8 mouse cellular contexts compared by ENCODE assay signal in genomic region chrX:162643091-162643788, GRCm38 (mm10). TPM values are rescaled to one million over a fixed set of nuclear protein-coding genes. Genes with fewer than 3 reads are reported as not detected.
A peak's percentile ranks its signal among the peaks of the same experiment; 100 is the strongest.
DNase-seq lines count a peak whose midpoint lies in the region; ATAC-seq and TF ChIP-seq lines count a peak whose summit lies in the region.

TSS of gene Reps2 (minus strand) at chrX:162643649.

- H3K9me3 ChIP-seq in MEL (replicated peaks; ENCODE audit: insufficient read depth, low read length): no peaks in the 10 kb centered on the region
- H3K9me3 ChIP-seq in forebrain, embryonic 16.5 days (ENCODE audit: control insufficient read depth, low read length): no peaks in the 10 kb centered on the region
- H3K9me3 ChIP-seq in neural tube, embryonic 15.5 days (replicated peaks): no peaks in the 10 kb centered on the region

- peak within 1 kb of the TSS; percentile 77 for H3K9ac ChIP-seq in MEL (ENCODE audit: control insufficient read depth, low read depth, low read length, poor library complexity, severe bottlenecking)
- peak within 1 kb of the TSS; percentile 68 for H3K9ac ChIP-seq in forebrain, embryonic 16.5 days (replicated peaks; ENCODE audit: low read depth, low read length)
- peak within 1 kb of the TSS; percentile 60 for H3K9ac ChIP-seq in neural tube, embryonic 15.5 days (replicated peaks)

- peaks cover 0 to 25% of the 10 kb centered on the region in 2 experiments; a peak in 2 of 4 replicates for H3K36me3 ChIP-seq in MEL (ENCODE audit: control insufficient read depth in 1 of 2, insufficient read depth in 2 of 2, low read length in 2 of 2)
- no peaks in the 10 kb centered on the region for H3K36me3 ChIP-seq in forebrain, embryonic 16.5 days (ENCODE audit: control insufficient read depth, insufficient read depth)
- no peaks in the 10 kb centered on the region for H3K36me3 ChIP-seq in neural tube, embryonic 15.5 days

- DNase-seq in MEL (ENCODE audit: low read depth, low spot score): peak; percentile 91
- peak; percentile 82 to 86 for DNase-seq in cerebellum, adult 18-20 months
- peak; percentile 27 for DNase-seq in heart, postnatal 25 days (ENCODE audit: low spot score)
- DNase-seq in layer of hippocampus, adult 2 months (ENCODE audit: low spot score in 2 of 2): peak; percentile 63 to 67
- peak; percentile 85 to 89 for DNase-seq in lung, adult 18-20 months
- peak; percentile 23 to 26 for DNase-seq in thymus, adult 18-20 months

- H3K27ac ChIP-seq in MEL (ENCODE audit: control insufficient read depth, low read depth, low read length): peak within 1 kb of the TSS; percentile 88
- no peak within 1 kb of the TSS for H3K27ac ChIP-seq in forebrain, embryonic 16.5 days (ENCODE audit: low read length)
- peak within 1 kb of the TSS; percentile 87 for H3K27ac ChIP-seq in layer of hippocampus, adult 2 months
- H3K27ac ChIP-seq in neural tube, embryonic 15.5 days (replicated peaks): 0 out of 2 replicates have a peak within 1 kb of the TSS, but pooled peaks have one; percentile 18

- WGBS in forebrain, embryonic 16.5 days: 18% methylated on average over 46 of the region's 61 CpGs
- 23% methylated on average over 46 of the region's 61 CpGs for WGBS in neural tube, embryonic 15.5 days

- no peak for TF ChIP-seq POLR2A in MEL (IDR thresholded peaks at IDR 0.05; ENCODE audit: control insufficient read depth in 1 of 2, insufficient read depth in 1 of 2, low read depth in 1 of 2, low read length in 2 of 2, poor library complexity in 1 of 2)

- peak within 1 kb of the TSS; percentile 58 to 79 for H3K4me3 ChIP-seq in MEL (ENCODE audit: control insufficient read depth in 1 of 2, insufficient read depth in 1 of 2, low read depth in 2 of 2, low read length in 2 of 2)
- H3K4me3 ChIP-seq in forebrain, embryonic 16.5 days (replicated peaks; ENCODE audit: low read length): peak within 1 kb of the TSS; percentile 64
- peak within 1 kb of the TSS; percentile 76 for H3K4me3 ChIP-seq in layer of hippocampus, adult 2 months
- H3K4me3 ChIP-seq in neural tube, embryonic 15.5 days (replicated peaks): peak within 1 kb of the TSS; percentile 61

- TF ChIP-seq RAD21 in MEL (IDR thresholded peaks at IDR 0.05; ENCODE audit: low read depth, low read length): no peak

- no peak for TF ChIP-seq CTCF in MEL (IDR thresholded peaks at IDR 0.05 in 2 of 3, conservative IDR thresholded peaks at IDR 0.05 in 1 of 3; ENCODE audit: control insufficient read depth in 1 of 3, insufficient read depth in 1 of 3, low read depth in 2 of 3, low read length in 3 of 3, poor library complexity in 1 of 3, severe bottlenecking in 1 of 3)
- TF ChIP-seq CTCF in layer of hippocampus, adult 2 months (conservative IDR thresholded peaks at IDR 0.05): no peak

- H3K79me2 ChIP-seq in MEL (ENCODE audit: control insufficient read depth, insufficient read depth, low read length, poor library complexity): peaks cover 2% of the 10 kb centered on the region

- no peaks in the 10 kb centered on the region for H3K27me3 ChIP-seq in MEL (ENCODE audit: control insufficient read depth in 1 of 2, insufficient read depth in 2 of 2, low read length in 2 of 2)
- H3K27me3 ChIP-seq in forebrain, embryonic 16.5 days (replicated peaks; ENCODE audit: control insufficient read depth, insufficient read depth, low read length): no peaks in the 10 kb centered on the region; the same call in 1 of the 2 replicates
- H3K27me3 ChIP-seq in neural tube, embryonic 15.5 days (replicated peaks): peaks cover 9% of the 10 kb centered on the region; the same call in 1 of the 2 replicates

- H3K4me1 ChIP-seq in MEL (ENCODE audit: control insufficient read depth in 1 of 2, insufficient read depth in 2 of 2, low read length in 2 of 2): peaks cover 17 to 18% of the 10 kb centered on the region in 2 experiments
- no peaks in the 10 kb centered on the region for H3K4me1 ChIP-seq in forebrain, embryonic 16.5 days (replicated peaks; ENCODE audit: control insufficient read depth, insufficient read depth, low read length)
- peaks cover 2% of the 10 kb centered on the region; the same call in 1 of the 2 replicates for H3K4me1 ChIP-seq in neural tube, embryonic 15.5 days

- intact Hi-C loops in heart, postnatal 25 days (cut with DNase I): no loop called here

- peak; percentile 99 for ATAC-seq in forebrain, embryonic 16.5 days
- peak; percentile 99 for ATAC-seq in neural tube, embryonic 15.5 days (ENCODE audit: low FRiP score)

- TF ChIP-seq EP300 in MEL (IDR thresholded peaks at IDR 0.05; ENCODE audit: low read depth in 1 of 2, low read length in 2 of 2): no peak

- H3K4me2 ChIP-seq in forebrain, embryonic 16.5 days (ENCODE audit: low read length): peak within 1 kb of the TSS; percentile 60
- peak within 1 kb of the TSS; percentile 62 for H3K4me2 ChIP-seq in neural tube, embryonic 15.5 days

TF ChIP-seq in MEL, 35 proteins besides CTCF, POLR2A, EP300 and RAD21:
- peak; percentile 74; the same call in 1 of the 2 replicates for TF ChIP-seq UBTF (IDR thresholded peaks at IDR 0.05; ENCODE audit: borderline replicate concordance, insufficient read depth, low read depth, low read length)
- peak; percentile 78 for TF ChIP-seq ZNF384 (IDR thresholded peaks at IDR 0.05; ENCODE audit: low read depth, low read length)
- TF ChIP-seq JUND (IDR thresholded peaks at IDR 0.05; ENCODE audit: low read depth, low read length): no peak
- no peak for TF ChIP-seq GATA1 (IDR thresholded peaks at IDR 0.05; ENCODE audit: low read depth, low read length)
- peak; percentile 65; the same call in 1 of the 2 replicates for TF ChIP-seq MAX (IDR thresholded peaks at IDR 0.05; ENCODE audit: low read length)
- TF ChIP-seq MAZ (IDR thresholded peaks at IDR 0.05; ENCODE audit: low read depth, low read length): peak; percentile 55; the same call in 1 of the 2 replicates
- peak; percentile 65 for TF ChIP-seq SIN3A (IDR thresholded peaks at IDR 0.05; ENCODE audit: low read length)
- no peak for TF ChIP-seq ZMIZ1 (IDR thresholded peaks at IDR 0.05; ENCODE audit: low read depth, low read length)
- 0 out of 2 replicates have a peak, but pooled peaks have one; percentile 22 for TF ChIP-seq TCF12 (IDR thresholded peaks at IDR 0.05; ENCODE audit: low read depth, low read length)
- no peak for TF ChIP-seq MAFK (IDR thresholded peaks at IDR 0.05; ENCODE audit: borderline replicate concordance, low read depth, low read length)
- 0 out of 2 replicates have a peak, but pooled peaks have one; percentile 40 for TF ChIP-seq NRF1 (IDR thresholded peaks at IDR 0.05; ENCODE audit: insufficient read depth, low read depth, low read length, poor library complexity, severe bottlenecking)
- no peak; the same call in 1 of the 2 replicates for TF ChIP-seq HCFC1 (IDR thresholded peaks at IDR 0.05; ENCODE audit: low read depth, low read length)
- TF ChIP-seq MXI1 (IDR thresholded peaks at IDR 0.05; ENCODE audit: low read depth, low read length): peak; percentile 45; the same call in 1 of the 2 replicates
TF ChIP-seq in MEL: peak in this region for 8.

RNA-seq across cellular contexts. Expression of gene Reps2, which starts in this region (rescaled TPM):
- total RNA-seq in MEL (2012; rRNA removed): 2.1 and 2.2 TPM in 2 replicates
- polyA plus RNA-seq in MEL (2012; ENCODE audit: insufficient read depth in 1 of 2, insufficient read length in 2 of 2, low read depth in 1 of 2, low replicate concordance in 2 of 2, missing spikeins in 1 of 2): 1 to 10 TPM in 1 of 2 experiments, not detected in 1; 2.8 TPM
- 5.5 and 5.9 TPM in 2 replicates for polyA plus RNA-seq in forebrain, embryonic 16.5 days (2015; fragmentation: Nextera tagmentation; extraction: Ambion mirVana)
- total RNA-seq in heart, postnatal 25 days (2021): 1 to 10 TPM in 1 of 2 experiments, under 1 TPM in 1; 0.88 to 1.7 TPM
- total RNA-seq in layer of hippocampus, adult 2 months (2021): 100 to 1,000 TPM; 150 to 171 TPM
- 1.6 and 1.9 TPM in 2 replicates for polyA plus RNA-seq in neural tube, embryonic 15.5 days (2015; fragmentation: Nextera tagmentation; extraction: Ambion mirVana)

Comparison
In these comparisons a context has a peak if more than half of its experiments do, and no peak if none do; other contexts are left out.
1. RNA of gene Reps2 (total RNA-seq): 150 to 171 TPM in layer of hippocampus, adult 2 months; 2.1 to 2.2 TPM in MEL and 0.88 to 1.7 TPM in heart, postnatal 25 days; every median in the first group is over 10 times any median in the second.
2. DNase-seq: peak in every context shown above with its lines; median percentile 91 in MEL; 87 in lung, adult 18-20 months; 84 in cerebellum, adult 18-20 months; 65 in layer of hippocampus, adult 2 months; 27 in heart, postnatal 25 days; 24 in thymus, adult 18-20 months.
3. Peak in every context shown above with its lines, with median percentiles within 50 percentile points of each other: H3K4me3 ChIP-seq and H3K9ac ChIP-seq.